Mouse (Mus musculus): ENCODE measurements around the gene Clk4.

DNA sequence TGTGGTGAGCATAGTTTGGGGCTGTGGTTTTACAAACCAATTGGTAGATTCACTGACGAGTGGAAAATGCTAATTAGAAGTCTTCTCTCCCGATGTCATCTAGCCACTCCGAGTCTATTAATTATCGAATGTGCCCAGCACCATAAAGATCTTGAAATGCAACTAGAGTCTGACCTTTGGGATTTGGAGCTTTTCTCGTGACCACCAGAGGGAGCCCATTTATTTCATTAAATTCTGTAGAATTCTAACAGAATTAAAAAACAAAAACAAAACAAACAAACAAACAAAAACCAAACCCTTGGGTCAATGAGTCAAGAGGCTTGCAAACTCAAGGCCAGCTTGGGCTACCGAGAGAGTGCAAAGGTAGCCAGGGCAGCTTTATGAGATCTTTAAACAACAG lies 65.4 kb downstream of the Clk4 start:
- TF ChIP-seq POLR2A (IDR thresholded peaks at IDR 0.05; ENCODE audit: control insufficient read depth, low read depth, low read length) = no peak
- no peak for TF ChIP-seq CTCF (IDR thresholded peaks at IDR 0.05; ENCODE audit: control insufficient read depth, insufficient read depth, insufficient replicate concordance, low read depth, low read length)
